Mouse (Mus musculus): ENCODE data around the gene Cdkn1a.

GRCm38 (mm10) chr17:29063121-29063987, 27.4 kb upstream of the Cdkn1a start:
- TF ChIP-seq CTCF (IDR thresholded peaks at IDR 0.05; ENCODE audit: borderline replicate concordance, control insufficient read depth, extremely low read depth, insufficient read depth, low read length, poor library complexity) (no peak), POLR2A (IDR thresholded peaks at IDR 0.05; ENCODE audit: control insufficient read depth, extremely low read depth, insufficient read depth, low read length, poor library complexity) (no peak)
